Mouse (Mus musculus) layer of hippocampus, adult 9-11 months (tissue): ENCODE results near the gene Spock2.
A peak's percentile ranks its signal among the peaks of the same experiment; 100 is the strongest.

Source experiments
- DNase-seq: peaks from one replicate; pipeline ENCODE4 v3.0.0; 2022

Gene Spock2

DNA sequence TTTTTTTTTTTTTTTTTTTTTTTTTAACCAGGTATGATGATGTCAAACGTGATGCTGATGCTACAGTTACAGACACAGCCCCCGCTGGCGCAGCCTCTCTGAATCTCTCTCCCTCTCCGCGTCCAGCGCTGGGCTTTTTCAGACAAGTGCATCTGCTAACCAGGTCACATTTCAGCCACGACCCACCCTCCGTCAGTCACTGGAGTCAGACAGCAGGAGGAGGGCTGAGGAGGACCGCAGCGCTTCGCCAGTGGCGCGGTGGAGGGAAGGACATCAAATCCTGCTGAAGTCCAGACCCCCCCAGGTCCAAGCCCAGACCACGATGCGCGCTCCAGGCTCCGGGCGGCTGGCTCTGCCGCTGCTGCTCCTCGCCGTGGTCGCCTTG, at the start of gene Spock2:
Gene Spock2 (plus strand): TSS at position 74 of the 385 bp plus-strand sequence.
- DNase-seq: peak; percentile 75

DNA sequence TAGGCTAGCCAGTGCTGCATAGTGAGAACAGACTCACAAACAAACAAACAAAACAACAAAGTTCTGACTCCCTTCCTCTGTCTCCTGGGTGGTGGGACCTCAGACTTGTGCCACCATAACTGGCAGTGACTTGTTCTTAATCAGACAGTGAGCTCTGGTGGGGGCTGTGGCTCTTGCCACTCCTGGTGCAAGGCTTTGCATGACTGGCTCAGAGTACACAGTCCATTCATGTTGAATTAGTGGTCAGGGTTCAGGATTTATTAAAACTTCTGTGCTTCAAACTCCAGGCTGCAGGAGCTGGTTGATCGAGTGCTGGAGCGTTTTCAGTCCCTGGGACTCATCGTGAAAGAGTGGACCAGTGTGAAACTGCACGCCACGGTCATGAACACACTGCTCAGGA, 43.8 kb upstream of the Spock2 start:
- DNase-seq: no peak

DNA sequence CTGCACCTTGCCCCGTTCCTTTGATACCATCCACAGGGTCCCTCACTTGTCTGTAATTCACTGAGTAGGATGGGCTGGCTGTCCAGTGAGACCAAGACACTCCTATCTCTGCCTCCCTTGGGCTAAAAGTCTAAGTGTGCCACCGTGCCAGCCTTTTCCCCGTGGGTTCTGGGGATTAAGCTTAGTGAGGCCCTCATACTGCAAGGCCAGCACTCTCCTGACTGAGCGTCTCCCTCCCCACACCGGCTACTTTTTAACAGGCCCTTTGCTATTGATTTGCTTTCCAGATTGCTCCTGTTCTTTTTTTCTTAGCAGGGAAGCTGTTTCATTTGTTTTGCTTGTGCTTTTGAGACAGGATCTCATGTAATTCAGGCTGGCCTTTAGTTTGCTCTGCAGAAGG, 43.1 kb upstream of the Spock2 start:
- no peak for DNase-seq

DNA sequence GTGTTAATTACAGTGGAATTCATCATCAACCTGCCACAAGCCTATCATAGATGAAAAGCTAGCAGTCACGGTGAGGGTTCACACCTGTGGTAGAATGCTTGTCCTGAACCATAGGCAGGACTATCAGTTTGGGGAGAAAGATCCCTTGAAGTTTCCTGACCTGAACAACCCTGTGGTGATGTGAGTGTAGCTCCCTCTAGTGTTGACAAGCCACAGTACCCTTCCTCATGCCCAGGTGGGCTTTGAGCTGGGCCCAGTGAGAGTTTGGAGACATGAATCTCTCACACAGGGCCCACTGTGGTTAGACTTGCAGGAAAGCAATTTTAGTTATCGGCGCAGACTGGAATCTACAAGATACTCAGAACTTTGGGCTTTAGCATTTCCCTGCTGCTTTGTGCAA, 39.5 kb upstream of the Spock2 start:
- DNase-seq: no peak

DNA sequence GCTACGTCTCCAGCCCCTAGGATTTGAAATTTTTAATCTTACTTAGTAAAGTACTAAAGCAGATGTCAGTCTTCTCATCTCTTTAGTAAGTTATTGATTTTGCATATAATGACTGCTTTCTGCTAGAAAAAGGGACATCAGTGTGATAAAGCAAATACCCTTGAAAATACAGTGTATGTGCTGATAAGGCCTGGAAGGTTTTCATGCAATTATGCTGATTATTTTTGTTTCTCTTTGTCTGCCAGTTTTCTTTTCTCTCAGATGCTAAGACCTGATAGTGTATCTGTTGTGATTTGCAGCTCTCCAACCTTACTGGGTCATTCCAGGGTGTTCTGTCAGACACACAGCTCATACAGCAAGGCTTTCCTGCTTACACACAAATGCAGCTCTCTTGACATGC, 30.9 kb upstream of the Spock2 start:
- no peak for DNase-seq

DNA sequence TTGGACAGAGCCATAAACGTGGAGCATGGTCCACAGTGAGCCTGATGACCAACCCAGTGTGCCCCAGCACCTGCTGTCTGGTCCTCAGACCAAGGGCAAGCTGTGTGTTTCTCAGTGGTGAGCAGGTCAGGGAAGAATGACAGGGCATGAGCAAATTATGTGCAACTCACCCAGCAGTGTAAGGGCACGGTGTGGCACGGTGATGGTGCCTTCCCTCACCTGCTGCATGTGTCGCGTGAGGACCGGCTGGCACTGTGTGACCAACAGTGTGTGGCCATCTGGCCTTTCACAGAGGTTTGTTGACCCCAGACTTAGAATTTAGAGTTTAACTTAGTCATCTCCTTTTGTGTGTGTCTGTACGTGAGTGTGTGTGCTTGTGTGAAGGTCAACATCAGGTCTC, 28.8 kb upstream of the Spock2 start:
- no peak for DNase-seq

DNA sequence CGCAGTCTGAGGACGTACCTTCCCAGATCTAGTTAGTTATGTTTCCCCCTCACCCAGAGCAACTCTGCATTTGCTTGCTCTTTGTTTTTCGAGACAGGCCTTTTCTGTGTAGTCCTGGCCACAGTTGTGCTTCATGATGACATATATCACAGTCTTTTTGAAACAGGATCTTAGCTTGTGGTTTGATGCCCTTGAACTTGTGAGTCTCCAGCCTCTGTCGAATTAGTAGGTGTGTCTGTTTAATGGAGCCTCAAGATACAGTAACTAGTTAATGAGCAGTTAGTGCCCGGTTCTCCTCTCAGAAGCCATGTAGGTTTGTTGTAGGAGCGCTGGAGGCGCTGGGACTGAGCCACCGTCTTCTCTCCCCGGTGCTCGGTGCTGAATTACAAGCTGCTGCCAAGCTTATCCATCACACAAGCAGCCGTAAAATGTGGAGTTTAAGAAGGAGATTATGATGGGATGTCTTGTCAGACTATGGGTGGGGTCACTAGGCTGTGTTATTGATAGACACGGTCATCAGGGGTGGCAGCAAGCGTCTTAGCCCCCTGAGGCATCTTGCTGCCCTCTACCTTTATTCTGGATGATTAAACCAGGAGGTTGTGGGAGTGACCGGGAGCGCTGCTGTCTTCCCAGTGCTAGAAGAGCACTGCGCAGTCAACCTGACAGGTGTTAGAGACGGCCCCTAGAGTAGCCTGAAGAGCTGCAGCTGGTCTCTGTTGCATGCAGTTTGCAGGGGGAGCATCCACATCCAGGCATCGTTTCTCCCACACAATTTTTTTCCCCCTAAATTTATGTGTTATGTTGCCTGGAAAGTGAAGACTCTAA, 28.1 kb upstream of the Spock2 start:
- DNase-seq: no peak

DNA sequence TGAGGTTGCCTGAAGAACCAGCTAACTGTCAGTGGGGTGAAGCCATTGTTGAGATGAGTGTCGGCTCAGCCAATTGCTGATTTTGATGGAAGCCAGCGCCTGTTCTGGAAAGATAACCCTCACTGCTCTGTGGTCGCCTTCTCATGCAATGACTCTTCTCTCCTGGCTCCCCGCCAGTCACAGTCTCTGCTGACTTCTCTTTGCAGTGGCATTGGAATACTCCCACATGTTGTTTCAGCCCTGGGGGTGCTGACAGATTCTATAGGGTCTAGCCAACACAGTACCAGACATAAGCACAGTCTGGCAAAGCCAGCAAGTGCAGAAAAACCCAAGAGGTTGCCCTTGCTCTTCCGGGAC, 27.5 kb upstream of the Spock2 start:
- DNase-seq: peak; percentile 59

DNA sequence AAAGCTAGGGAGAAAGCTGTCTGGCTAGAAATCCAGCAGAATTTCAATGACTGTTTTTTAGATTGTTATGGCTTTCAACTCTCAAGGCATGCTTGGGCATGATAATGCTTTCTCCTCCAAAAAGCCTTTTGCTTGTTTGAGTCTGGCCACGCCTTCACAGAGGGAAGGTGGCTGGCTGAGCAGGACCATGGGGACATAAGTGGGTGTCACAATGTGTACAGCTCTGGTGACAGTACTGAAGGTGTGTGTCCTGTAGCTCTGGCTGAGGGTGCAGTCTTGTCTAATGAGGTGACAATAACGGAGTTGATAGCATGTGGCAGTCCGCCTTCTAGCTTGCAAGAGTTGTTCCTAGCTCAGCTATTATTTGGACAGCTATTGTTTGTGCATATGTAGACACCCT, 25.8 kb upstream of the Spock2 start:
- no peak for DNase-seq

DNA sequence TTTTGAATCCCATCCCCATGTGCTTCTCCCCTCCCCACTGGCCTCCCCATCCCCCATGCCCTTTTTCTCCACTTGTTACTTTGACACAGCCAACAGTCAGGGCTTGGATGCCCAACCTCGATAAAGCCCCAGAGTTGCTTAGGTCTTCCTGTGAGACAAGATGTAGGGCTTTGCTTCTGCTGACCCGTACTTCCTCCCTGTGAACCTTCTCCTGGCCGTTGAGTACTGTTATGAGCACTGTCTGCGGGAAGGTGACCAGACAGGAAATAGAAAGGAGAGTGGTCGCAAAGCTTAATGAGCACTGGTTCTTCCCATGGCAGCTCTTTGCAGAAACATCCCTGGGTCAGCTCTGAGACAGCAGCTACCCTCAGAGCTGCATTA, 25.4 kb upstream of the Spock2 start:
- no peak for DNase-seq

DNA sequence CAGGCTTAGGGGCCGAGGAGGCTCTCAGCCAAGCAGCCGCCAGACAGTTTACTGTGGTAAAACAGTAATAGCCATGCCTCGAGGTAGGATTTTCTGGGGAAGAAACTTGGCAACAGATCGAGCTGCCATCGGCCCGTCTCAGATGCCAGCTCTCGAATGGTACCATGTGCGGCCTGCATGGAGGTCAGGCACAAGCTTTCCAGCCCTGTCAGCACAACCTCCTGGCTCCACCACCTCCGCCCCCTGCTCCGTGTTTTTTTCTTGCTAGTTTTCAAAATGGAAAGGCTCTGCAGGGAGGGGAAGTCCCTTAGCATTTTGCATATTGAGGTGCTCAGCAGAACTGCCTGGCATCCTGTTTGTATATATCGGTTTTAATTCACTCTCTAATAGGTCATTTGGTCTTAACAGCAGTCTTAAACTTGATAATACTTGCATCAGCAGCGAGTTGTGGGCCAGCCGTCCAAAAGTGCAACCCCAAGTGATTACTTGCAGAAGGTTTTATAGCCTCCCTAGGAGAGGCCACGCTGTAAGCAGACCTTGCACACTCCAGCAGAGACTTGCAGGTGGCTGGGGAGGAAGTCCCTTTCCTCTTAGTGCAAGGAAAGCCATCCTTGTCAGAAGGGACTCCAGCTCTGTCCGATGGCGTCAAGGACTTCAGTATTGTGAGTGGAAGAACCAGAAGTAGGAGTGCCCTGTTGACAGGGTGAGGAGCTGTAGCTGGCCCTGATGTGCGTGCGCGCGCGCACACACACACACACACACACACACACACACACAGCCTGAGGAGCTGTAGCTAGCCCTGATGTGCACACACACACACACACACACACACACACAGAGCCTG, 24.8 kb upstream of the Spock2 start:
- no peak for DNase-seq

DNA sequence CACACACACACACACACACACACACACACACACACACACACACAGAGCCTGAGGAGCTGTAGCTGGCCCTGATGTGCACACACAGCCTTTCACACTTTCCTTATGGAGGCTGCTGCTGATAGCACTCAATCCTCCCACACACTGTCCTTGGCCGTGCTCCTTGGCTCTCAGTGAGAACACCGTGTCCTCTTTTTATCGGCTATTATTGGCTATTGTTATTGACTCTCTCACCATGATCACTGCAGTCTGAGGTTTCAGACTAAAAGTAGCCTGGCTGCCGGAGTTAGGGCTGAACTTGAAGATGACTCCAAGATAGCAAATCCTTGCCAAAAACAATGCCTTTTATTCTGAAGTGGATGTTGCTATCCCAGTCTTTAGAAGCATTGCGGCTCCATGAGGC, 24.1 kb upstream of the Spock2 start:
- peak; percentile 39 for DNase-seq

DNA sequence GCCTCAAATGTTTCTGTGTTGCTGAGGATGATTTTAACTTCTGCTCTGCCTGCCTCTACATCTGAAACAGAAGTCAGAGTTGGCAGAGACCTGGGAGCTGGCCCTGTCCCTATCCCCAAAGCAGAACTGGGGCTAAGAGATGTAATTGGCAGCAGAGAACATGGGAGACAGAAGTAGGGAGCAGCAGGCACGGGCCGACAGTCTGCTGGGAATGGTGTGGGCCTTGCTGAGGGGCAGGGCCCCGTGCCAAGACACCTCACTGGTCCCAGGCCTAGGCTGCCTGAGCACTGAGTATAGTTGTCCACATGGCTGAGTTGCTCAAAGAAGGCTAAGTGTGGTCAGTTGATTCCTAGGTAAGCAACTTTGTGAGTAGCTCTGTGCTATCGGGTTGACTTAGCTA, 22.0 kb upstream of the Spock2 start:
- peak; percentile 48 for DNase-seq

DNA sequence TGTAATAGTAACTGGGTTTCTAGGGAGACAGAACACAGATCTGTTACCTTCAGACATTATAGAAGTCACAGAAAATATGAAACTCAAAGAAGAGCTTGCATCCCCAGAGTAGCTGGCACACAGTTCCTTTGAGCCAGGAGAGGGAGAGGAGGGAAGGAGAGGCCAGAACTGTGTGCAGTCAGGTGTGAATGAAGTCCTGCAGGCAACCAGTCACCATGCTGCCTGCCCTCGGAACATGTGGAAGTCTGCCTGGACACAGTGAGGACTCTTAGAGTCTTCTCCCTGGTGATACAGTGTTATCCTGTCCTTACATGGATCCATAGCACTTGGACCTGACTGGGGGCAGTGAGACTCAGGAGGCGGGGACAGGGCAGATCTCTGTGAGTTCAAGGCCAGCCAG, 13.7 kb upstream of the Spock2 start:
- no peak for DNase-seq

DNA sequence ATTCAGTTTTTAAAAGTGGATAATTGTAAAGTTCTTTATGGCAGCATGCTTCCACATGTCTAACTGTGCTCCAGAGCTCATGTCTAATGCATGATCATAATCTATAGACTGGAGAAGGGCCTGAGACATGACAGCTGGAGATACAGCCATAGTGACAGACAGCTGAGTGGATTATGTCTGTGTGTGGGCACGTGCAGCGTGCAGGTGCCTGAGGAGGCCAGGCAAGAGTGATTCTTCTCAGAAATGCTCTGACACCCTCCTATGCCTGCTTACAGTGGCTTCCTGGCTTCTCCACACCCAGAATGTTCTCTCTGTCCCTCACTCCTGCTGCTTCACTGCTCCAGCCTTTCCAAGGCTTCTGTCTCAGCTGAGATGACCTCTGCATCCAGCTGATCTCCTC, 12.3 kb upstream of the Spock2 start:
- no peak for DNase-seq

DNA sequence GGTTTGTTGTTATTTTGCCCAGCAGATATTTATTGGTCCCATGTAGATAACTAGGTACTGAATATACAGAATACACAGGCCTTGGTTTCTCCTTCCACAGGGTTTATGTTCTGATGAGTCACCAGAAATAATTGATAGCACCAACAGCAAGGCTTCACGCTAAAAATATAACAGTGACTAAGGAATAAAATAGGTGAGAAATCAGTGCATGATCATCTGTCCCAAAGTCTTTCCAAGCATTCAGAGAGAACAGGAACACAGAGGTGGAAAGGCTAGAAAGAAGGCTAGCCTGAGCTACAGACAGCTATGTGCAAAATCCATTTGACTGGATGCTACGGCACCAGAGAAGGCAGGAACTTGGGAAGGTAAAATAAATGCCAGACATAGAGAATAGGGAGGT, 10.5 kb upstream of the Spock2 start:
- no peak for DNase-seq

DNA sequence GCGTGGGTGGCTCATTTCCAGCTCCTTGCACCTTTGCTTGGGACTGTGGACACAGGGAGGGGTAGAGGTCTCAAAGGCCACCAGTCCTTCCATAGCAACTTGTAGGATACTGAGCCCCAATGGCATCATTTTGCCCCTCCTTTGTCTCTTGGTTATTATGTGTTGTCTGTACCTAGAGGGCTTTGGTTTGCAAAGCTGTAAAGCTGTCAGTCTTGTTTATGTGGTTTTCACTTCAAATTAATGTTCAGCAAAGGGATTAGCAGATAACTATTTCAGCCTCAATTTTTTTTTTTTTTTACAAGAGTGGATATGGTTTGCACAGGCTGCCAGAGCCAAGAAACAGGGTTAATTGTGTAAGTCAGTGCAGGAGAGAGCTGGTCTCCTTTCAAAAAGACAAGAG, 9.7 kb upstream of the Spock2 start:
- DNase-seq: no peak

DNA sequence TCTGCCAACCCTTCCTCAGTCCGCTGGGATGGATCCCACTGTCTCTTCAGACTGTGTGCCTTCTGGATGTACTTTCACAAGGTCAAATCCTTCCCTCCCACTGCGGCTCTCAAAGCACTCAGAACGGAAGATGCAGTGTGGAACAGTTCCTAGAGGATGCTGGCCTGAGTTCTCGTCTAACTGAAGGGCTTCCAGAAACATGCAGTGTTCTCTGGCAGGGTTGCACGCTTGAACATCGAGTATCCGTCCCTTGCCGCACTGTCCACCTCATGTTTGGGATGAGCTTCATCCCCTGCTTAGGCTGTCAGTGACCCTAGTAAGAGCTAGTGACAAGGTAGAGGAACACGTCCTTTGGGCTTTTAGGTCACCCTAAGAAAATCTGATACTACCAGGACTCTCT, 8.9 kb upstream of the Spock2 start:
- DNase-seq: no peak

DNA sequence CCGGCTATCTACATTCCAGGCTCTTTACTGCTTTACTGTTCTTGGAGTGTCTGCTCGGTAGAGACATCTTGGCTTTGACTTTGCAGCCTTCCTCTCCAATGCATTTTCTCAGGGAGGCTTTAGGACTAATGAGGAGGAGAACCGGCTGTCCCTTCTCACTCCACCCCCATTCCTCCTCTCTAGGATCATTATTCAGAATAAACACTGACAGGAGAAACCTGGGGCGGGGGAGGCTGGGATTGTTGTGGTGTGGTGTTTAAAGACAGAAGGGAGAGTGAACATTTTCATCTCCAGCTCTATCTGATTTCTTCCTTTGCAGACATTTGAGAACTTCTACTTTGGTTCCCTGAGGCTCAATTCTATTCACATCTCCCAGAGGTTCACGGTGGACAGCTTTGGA, 8.2 kb upstream of the Spock2 start:
- DNase-seq: no peak

DNA sequence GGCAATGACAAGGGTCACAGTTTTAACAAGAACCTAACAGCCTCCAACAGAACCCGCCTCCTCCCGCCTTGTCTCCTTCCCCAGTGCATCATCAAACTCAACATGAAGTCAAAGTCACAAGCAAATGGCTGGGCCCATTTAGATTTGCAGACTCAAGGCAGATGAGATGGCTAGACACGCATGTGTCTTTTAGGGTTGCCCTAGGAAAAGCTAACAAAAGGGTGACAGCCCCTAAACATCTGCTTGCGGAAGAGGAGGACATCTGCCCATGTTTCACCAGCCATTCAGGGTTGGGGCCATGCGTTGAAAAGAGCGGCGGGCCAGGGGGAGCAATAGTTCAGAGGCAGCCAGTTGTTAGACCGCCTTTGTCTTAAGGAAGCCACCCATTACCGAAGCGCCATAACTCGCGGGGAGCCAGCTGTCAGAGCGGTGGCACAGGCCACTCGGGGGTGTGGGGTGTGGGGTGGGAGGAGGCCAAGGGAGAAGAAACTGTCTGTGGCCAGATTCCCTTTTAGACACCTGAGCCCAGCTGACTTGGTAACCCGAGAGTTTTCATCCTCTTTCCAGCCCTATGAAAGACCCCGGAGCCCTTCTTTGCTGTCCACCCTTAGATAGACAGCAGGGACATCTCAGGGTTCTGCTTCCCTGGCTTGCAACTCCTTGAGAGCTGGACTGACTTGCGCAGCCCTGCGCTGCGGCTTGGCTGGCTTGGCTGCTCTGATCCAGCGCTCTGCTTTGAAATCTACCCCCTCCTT, 451 bp upstream of the Spock2 start:
- no peak for DNase-seq

DNA sequence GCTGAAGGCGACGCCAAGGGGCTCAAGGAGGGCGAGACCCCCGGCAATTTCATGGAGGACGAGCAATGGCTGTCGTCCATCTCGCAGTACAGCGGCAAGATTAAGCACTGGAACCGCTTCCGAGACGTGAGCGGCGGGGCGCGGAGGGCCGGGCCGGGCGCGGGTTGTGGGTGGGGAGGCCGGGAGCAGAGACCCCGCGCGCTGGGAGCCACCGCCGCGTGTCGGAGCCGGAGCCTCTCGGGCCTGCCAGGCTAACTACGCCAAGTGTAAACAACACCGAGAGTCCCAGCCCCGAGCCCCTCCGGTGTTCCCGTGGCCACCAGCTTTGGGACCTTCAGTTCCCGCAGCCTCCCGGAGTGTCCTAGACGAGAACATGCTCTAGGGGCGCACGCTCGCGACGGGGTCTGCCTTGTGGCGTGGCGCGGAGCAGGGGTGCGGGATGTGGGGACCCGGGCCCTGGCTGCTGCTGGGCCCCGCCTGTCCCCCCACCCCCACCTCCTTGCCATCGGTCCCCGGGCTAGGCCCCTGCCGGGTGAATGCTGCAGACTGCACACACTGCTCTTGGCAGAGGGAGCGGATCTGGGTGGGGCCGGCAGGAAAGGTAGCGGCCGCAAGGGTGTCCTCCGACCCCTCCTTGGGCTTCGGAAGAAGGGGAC, 640 bp downstream of the Spock2 start:
- no peak for DNase-seq

DNA sequence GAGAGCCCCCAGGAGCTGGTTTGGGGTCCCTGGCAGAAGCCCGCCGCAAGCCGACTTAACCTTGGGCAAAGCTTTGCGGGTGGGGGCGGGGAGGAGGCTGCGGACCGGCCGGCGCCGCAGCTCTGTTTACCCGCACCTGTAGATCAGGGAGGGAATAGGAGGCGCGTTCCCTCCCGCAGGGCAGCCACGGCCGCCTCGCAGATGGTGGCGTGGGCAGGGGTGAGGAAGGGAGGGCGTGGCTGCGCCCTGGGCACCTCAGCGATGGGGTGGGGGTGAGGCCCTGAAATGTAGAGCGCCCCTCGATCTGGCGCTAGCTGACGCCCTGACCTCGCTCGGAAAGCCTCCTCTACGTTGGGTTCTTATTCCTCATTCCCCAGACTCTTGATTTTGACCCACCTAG, 1.4 kb downstream of the Spock2 start:
- no peak for DNase-seq
